Mouse (Mus musculus): ENCODE measurements around the gene Cnn3.

Gene Cnn3

DNA sequence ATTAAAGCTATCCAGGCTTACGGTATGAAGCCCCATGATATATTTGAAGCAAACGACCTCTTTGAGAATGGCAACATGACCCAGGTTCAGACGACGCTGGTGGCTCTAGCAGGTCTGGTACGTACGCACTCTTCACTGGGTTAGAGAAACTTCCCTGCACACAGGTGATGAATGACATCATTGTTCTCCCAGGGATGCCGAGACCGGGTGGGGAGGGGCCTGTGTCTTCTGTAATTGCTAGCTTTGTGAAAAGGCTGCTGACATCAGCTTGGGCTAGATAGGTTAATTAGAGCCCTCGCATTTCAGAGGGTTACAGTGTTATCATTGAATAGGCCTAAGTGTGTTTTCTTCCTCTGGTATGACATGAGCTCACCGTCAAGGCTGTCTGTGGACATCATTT, 25.1 kb downstream of the Cnn3 start:
- no peak for DNase-seq (ENCODE audit: low spot score)

DNA sequence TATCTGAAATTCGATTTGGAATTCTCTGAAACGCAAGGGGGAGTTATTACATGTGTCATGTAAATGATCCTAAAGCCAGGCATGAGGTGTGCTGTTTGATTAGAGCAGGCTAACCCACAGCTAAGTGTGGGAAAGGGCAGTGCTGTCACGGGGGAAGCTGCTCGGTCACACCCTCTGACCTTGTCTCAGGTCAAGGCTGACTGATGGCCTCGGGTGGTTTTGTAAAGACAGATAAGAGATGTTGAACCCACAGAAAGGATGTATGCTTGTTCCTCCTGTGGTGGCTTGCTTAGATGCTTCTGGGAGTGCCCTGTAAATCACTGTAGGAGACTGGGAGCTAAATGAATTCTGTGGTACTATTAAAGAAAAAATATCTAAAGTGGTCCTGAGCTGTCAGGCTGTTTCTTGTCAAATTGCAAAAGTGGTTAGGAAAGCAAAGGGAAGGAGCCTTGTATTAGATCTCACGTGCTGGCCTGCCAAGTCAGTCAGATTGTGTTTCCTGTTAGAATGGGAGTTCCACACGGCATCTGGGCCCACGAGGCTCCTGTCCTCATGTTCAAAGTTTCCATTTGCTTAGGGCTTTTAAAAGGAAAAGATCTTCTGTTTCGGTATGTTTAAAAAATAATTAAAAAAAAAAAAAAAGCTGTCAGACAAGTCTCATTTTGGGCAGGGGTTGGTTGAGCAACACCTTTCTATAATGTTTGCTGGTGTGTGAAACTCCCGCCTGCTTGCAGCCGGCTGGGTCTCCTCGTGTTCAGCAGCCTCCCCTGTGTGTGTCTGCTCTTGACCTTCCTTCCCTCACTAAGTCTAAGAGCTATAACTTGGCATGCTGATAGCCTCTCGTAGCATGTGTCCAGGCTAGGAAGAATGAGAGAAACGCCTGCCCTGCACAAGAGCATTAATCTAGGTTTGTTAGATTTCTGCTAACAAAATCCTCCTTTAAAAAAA, 32.5 kb downstream of the Cnn3 start:
- DNase-seq (ENCODE audit: low spot score), result no peak

DNA sequence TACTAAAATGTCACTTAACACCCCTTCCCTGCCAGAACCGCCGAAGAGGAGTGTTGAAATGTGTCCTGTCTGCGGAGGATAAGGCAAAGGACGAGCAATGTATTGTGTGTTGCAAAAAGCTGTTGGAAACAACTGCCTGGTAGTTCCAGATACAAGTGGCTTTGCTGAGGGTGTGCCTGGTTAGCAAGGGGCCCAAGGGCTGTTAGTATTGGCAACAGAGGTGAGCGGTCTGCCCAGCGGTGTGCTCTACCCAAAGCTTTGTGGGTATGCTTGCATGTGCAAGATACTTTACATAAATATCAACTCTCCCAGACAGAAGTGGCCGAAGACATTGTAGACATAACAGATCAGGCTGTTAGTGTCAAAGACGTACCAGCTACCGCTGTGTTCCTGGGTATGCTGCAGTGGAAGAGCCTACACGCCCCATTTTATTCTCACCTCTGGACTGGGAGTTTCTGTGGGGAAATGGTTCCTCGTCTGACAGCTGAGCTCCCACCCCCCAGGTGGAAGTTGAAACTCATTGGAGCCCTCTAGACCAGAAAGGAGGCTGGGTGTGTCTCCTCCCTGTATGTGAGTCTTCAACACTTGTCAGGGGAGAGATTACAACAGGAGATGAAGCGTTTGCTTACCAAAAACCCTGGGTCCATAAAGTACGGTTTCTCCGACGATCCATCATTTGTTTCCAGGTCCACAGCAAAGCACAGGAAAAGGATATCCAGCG, 34.3 kb downstream of the Cnn3 start:
- no peak for DNase-seq (ENCODE audit: low spot score)

DNA sequence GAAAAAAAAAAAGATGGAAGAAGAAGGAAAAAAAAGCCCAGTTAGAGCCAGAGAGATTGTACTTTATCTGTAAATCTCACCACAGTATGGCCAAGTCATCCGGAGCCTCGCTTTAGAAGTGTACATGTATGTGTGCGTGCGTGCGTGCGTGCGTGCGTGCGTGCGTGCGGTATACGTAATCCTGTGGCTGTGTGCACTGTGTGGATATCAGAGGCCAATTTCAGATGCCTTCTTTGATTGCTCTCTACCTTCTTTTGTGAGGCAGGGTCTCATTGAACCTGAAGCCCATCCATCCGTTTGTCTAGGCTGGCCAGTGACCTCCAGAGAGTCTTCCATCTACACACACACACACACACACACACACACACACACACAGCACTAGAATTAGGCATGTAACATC, 35.2 kb downstream of the Cnn3 start:
- no peak for DNase-seq (ENCODE audit: low spot score)

DNA sequence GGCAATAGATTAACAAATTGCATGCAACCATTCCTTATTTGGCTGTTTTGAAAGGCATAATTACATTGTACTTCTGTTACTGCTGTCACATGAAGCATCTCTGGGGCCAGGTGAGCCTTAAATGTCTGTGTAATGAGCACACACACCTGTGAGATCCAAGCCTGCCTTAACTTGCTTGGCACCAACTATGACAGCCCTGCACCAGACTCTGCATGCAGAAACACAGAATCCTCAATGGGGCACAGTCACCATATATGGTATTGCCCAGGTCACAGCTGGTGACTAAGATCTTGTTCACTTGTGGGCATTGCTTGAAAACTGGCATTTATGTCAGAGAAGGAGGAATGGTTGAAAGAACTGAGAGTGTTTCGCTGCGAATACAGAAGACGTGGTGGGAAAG, 36.5 kb downstream of the Cnn3 start:
- DNase-seq (ENCODE audit: low spot score), result no peak

DNA sequence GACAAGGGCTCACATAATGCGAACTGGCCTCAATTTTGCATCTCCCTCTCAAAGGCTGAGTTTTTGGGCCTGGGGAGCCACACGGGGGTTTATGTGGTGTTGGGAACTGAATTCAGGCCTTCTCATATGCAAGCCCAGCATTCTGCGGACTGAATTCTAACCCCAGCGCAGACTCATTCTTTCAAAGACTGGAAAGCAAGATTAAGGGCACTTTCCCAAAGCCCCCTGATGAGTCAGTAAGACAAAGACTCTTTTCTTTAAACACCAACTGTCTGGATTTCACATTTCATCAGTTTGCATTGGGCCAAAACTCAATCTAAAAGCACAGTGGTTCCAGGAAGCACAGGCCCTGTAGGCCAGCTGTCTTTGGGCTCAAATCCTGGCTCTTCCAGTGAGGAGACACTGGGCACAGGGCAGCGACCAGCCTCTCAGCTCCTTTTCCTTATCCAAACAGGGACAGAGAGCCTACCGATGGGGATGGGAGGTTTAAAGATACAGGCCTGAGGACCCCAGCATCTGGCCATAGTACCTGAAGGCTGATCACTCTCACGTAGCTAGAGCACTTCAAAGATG, 38.5 kb downstream of the Cnn3 start:
- no peak for DNase-seq (ENCODE audit: low spot score)

DNA sequence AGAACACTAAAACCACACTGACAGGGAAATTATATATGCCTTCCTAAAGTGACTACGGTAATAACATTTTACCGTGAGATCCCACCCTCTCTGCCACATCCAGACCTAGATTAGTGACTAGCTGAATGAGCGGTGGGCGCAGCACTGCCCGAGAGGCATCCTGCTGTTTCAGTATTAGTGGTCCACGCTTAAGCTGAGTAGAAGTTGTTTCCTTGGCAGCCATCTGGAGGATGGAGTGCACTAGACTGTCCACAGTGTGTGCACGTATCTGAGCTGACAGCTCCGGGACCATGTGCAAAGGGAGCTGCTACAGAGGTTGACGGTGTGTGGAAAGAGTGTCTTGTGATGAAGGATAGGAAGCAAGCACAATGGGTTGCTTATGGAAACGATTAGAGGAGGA, 39.5 kb downstream of the Cnn3 start:
- DNase-seq (ENCODE audit: low spot score), result no peak

DNA sequence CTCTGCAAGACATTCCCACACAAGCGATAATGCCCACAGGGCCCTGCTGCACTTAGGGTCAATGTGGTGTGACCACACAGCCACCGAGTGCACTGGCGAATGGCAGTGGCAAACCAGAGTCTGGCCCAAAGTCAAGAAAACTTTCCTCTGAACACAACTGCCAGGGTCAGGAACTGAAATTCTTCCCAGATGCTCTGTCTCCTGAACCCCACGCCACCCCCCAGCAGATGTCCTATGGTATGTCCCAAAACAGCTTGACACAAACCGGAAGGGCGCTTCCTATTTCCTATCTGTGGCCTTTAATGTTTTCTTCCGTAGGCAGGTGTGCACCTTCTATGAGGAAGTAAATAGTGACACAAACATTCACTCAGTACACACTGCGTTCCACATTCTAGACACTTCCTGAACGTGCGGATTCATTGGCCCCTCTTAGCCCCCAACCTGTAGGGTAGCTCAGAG, 40.8 kb downstream of the Cnn3 start:
- no peak for DNase-seq (ENCODE audit: low spot score)

DNA sequence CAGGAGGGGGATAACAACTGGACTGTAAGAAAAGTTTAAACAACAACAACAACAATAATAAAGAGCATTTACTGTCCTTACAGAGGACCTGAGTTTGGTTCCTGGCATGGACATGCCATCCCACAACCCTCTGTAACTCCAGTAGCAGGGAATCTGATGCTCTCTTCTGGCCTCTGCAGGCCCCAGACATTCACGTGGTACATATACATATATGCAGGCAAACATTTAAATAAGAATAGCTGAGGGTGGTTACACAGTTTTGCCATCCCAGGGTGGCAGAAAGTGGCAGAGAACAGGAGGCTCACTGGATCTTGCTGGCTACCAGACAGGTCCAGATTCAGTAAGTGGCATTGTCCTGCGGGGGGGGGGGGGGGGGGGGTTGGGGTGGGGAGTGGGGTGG, 41.8 kb downstream of the Cnn3 start:
- no peak for DNase-seq (ENCODE audit: low spot score)

DNA sequence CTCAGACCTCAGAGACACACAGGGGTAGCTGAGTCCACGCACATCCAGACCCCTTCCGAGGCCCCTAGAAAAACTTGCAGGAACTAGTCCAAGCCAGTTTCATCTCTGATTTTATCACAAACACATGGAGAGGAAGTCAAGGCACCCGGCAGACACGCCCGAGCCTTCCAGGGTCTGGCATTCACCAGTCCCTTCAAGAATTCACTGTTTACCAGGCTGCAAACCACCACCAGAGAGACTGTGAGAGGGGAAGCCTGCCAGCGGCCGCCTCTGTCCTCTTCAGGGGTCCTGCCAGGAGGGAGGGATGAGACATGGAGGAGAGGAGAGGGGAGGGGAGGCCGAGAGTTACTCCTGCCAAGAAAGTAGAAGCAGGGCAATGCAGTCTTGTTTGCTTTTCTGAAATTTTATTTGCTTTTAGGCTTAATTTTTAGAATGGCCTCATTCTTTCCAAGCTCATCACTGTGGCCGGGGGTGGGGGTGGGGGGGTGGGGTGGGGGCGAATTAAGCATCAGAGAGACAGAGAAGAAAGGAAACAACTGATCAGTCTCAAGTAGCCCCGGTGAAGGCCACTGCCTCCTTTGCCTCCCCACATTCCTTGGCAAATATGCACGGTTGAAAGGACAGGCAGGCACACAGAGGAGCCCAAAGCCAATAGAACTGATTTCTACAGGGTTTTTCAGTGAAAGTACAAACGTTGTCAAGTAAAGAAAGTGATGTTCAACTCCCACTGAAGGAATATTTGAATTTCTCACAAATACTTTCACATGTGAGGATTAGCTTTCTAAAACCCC, 43.1 kb downstream of the Cnn3 start:
- DNase-seq (ENCODE audit: low spot score), result peak; percentile 68

DNA sequence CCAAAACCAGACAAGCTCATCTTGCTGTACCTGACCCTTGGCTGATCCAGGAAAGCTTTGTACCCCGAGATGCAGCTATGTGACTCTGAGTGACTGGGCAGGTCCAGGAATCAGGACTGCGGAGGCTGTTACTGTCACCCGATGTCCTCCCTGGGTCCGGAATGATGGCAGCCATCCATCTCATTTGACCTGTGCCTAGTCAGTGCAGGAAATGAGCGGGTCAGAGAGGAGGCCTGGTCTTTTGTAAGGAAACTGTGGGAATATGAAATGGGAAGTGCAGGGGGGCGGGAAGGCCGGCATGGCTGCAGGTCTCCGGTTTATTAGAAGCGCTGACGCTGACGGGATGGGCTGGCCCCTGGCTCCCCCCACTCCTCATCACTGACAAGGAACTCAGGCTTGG, 45.4 kb downstream of the Cnn3 start:
- DNase-seq (ENCODE audit: low spot score), result no peak

DNA sequence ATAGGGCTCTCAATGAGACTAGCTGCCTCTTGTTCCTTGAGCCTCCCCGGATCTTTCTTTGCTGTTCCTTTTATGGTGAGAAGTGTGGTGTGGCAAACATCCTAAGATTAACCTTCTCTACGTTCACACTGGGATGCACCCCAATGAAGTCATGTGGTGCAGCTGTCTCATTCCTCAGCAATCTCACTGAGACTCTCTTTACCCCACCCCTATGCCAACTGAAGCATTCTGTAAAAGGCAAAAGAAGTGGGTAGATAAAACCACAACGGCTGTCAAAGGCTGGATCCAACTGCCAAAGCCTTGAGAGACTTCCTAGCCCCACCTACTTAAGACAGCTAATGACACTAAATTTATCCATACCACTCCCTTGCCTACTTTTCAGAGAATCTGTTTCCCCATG, 48.4 kb downstream of the Cnn3 start:
- DNase-seq (ENCODE audit: low spot score), result no peak

DNA sequence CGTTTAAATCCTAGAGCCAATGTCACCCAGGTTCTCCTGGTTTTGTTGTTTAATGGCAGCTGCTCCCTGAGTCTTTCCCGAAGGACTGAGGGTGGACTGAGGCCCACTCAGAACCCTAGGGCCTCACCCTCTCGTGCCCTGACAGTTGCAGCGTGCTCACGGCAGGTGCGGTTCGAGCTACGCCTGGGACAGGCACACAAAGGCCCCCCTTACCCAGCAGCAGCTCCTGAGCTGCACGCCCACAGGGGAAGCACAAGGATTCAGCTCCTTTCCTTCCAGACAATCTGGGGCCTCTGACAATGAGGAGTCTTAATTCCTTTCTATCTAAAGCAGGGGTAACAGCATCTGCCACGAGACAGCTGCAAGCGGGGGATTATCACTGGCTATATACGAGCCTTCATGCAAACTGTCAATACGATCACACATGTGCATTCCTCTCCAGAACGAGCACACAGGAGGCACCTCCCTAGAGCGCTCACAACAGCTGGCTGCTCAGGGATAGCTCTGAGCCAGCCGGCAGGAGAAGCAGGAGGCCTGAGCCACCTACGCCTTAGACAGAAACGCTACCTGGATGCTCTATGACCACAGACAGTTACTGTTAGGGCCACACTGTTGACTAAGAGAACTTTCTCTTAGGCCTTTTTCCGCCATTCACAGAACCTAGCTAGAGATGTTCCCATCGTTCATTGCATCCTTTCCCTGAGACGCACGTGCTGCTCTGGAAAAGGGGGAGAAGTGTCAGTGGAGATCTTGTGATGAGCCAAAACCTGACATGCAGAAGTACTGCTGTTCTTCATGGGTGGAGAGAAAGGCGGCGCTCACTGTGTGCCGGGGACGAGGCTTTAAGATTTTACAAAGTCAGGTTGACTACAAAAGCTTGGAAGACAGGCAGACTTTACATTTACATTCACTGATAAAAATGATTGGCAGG, 54.0 kb downstream of the Cnn3 start:
- DNase-seq (ENCODE audit: low spot score), result no peak

DNA sequence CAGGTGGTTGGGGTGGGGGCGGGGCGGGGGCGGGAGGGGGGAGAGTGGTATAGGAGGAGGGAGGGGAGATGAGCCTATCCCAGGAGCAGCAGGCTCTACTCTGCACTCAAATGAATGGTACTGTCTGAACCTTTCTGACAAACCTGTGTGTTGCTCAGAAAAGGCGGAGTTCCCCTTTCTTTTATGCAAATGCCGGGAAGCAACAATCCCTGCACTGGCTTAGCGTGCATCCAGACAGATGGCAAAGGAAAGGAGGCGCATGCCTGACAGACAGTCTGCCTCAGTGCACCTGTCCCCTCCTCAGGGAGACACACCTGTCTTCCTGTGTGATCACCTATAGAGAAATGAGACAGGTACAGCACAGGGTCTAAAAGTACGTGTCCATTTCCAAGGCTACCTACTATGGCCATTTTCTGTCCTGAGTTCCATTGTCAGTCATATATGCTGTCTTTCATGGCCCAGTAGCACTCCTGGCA, 54.7 kb downstream of the Cnn3 start:
- DNase-seq (ENCODE audit: low spot score), result no peak

DNA sequence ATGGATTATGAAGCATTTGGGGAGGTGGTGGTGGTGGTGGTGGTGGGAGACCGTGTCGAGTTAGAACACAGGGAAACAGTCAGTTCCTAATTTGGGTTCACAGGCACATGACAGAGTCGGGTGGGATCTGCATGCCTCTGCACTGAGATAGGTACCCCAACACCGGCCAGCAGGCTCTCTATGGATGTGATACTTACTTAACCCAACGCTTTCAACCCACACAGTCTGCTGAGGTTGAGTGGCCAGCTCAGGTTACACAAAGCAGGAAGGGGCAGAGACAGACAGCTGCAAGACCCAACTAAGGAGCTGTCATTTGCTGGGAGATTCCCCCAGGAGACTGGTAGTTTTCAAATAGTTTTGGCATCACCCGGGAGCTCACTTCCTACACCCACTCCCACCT, 55.3 kb downstream of the Cnn3 start:
- DNase-seq (ENCODE audit: low spot score), result peak; percentile 67

DNA sequence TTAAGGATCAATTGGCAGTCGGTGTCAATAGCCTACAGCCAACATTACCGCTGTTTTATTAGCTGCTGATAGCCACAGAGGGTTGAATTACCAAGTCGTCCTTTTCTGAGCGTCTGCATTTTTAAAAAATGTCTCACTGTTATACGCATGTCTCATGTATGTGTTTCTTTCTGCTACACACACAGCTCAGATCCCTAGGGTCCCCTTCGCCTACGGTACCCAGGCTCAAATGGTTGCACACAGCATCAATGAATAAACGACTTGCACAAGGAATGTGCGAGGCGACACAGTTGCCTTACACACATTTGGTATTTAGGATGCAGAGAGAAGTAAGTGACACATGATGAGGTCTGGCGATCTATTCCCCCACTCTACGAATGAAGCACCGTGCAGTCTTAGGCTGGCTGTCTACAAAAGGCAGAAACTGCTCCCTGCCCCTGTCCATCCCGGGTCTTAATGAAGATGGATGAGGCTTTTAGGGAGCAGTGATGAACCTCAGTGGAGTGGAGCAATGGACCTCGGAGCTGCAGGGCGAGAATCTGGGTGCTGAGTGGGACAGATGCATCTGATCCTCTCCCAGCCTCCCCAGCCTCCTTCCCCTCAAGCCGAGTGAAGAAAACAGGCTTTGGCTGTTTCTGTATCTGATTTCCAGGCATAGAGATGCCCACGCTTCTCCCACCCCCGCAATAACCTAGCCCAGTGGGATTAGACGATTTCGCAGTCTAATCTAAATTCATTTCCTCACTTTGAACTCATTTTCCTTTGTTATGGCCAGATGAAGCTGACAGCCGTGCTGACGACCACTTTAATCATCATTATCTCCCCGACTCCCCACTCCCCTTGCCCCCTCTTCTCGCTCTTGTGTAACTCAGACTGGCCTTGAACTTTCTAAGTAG, 57.2 kb downstream of the Cnn3 start:
- peak; percentile 49 for DNase-seq (ENCODE audit: low spot score)

DNA sequence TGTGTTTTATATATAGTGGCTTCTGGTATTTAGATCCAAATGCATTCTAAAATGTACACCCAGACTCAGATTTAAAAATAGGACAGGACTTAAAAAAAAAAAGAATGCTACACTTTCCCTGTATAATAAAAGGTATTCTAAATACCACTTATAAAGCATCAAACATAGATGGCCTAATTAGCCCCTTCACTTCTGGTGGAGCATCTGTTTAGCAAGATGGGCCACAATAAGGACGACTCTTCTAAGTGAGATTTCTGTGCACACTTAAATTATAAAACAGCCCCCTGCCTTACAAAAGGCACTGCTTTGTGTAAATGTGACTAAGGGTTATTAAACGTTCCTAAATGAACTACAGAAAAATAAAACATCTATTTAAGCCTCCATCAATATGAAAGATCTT, 58.9 kb downstream of the Cnn3 start:
- DNase-seq (ENCODE audit: low spot score), result no peak

DNA sequence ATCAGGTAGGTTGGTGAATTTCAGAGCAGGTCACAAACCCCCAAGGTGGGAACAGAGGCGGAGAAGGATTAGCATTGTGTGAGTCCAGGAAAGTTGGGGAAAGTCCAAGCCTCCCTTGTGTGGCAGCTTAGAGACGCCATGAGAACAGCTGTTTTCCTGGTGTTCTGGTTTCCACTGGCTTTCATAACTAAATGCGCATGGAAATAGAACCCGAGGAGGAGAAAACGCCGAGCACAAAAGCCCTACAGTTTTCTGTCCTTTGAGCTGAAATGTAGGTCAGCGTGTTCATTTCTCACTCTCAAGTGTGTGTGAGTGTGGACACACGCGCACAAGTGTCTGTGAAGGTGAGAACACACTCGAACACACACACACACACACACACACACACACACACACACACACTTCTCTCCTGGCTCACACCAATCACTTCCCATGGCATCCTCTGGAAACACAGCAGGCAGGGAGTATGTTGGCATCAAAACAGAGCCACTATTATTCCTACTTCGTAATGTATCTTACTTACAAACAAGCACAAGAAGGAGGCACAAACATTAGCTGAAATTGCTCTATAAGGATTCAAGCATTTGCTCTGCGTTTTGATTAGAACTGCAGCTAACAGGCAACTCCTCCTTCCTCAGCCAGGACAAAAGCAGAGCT, 63.3 kb downstream of the Cnn3 start:
- no peak for DNase-seq (ENCODE audit: low spot score)

DNA sequence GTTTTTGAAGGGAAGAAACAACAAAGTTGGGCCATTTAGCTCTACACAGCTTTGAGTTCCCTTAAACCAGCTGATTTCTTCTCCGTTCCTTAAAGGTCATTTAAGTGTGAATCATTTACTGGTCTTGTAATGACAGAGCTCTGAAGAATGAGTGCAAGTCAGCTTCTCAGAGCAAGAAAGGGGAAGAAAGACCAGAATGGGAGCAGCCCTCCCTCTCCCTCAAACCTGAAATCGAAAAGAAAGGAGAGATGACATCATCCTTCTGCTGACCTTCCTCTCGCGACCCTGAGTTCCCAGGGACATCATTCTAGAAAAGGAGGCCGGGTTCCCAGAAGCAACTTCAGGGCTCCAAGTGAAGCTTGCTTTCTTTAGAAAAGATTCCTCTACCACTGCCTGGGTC, 64.6 kb downstream of the Cnn3 start:
- no peak for DNase-seq (ENCODE audit: low spot score)
